ENCODE assay signal across 26 mouse cellular contexts in genomic region chr4:76241140-76241539, GRCm38 (mm10).
DNase-seq lines count a peak whose midpoint lies in the region; ATAC-seq lines count a peak whose summit lies in the region.
"Had no signal": no experiment of that assay in that cellular context is flagged by ENCODE, and none has a peak within 500 bp of the region (broad histone marks: within the 10 kb centered on the region; RNA-seq: fewer than 3 reads in every experiment).

No protein-coding gene starts in this region.

- H3K4me1 ChIP-seq in forebrain, embryonic 14.5 days (ENCODE audit: control insufficient read depth, insufficient read depth, low read length): peaks cover 9% of the 10 kb centered on the region; the same call in 1 of the 2 replicates
- H3K4me1 ChIP-seq in forebrain, embryonic 11.5 days (replicated peaks; ENCODE audit: control insufficient read depth, insufficient read depth, low read length): 0 out of 2 replicates have a peak, but pooled peaks cover 6% of the 10 kb centered on the region
- peaks cover 40% of the 10 kb centered on the region for H3K4me1 ChIP-seq in hindbrain, embryonic 13.5 days (replicated peaks)
- peaks cover 15% of the 10 kb centered on the region for H3K4me1 ChIP-seq in hindbrain, embryonic 16.5 days (ENCODE audit: control insufficient read depth, insufficient read depth, low read depth, low read length)
- H3K4me1 ChIP-seq in neural tube, embryonic 12.5 days: peaks cover 30% of the 10 kb centered on the region
- peaks cover 25% of the 10 kb centered on the region for H3K4me1 ChIP-seq in neural tube, embryonic 14.5 days (ENCODE audit: control insufficient read depth, insufficient read depth, low read length)
- H3K4me1 ChIP-seq: embryonic facial prominence, embryonic 10.5 days; limb, embryonic 15.5 days; lung, embryonic 15.5 days had no signal

- H3K9ac ChIP-seq in forebrain, embryonic 14.5 days (ENCODE audit: low read length): no peak overlapping the region
- H3K9ac ChIP-seq in forebrain, embryonic 11.5 days (ENCODE audit: low read length): no peak overlapping the region
- H3K9ac ChIP-seq in hindbrain, embryonic 13.5 days: no peak overlapping the region
- no peak overlapping the region for H3K9ac ChIP-seq in hindbrain, embryonic 16.5 days (ENCODE audit: low read depth, low read length)
- no peak overlapping the region for H3K9ac ChIP-seq in neural tube, embryonic 12.5 days
- no peak overlapping the region for H3K9ac ChIP-seq in neural tube, embryonic 14.5 days (replicated peaks; ENCODE audit: low read depth, low read length)
- H3K9ac ChIP-seq: limb, embryonic 15.5 days; liver, embryonic 14.5 days; lung, embryonic 15.5 days had no signal

- H3K4me2 ChIP-seq in forebrain, embryonic 14.5 days (ENCODE audit: low read length): no peak overlapping the region
- H3K4me2 ChIP-seq in forebrain, embryonic 11.5 days (ENCODE audit: low read depth, low read length, severe bottlenecking): no peak overlapping the region
- no peak overlapping the region for H3K4me2 ChIP-seq in hindbrain, embryonic 13.5 days
- no peak overlapping the region for H3K4me2 ChIP-seq in hindbrain, embryonic 16.5 days (ENCODE audit: low read length)
- no peak overlapping the region for H3K4me2 ChIP-seq in neural tube, embryonic 12.5 days (replicated peaks)
- no peak overlapping the region for H3K4me2 ChIP-seq in neural tube, embryonic 14.5 days (ENCODE audit: low read depth, low read length)
- H3K4me2 ChIP-seq: limb, embryonic 15.5 days; lung, embryonic 15.5 days had no signal

- no peak overlapping the region for H3K27ac ChIP-seq in forebrain, embryonic 14.5 days (ENCODE audit: low read depth, low read length)
- no peak overlapping the region for H3K27ac ChIP-seq in forebrain, embryonic 11.5 days (ENCODE audit: low read depth, low read length)
- H3K27ac ChIP-seq in hindbrain, embryonic 13.5 days: peak overlapping the region; percentile 42; the same call in 1 of the 2 replicates
- no peak overlapping the region for H3K27ac ChIP-seq in hindbrain, embryonic 16.5 days (ENCODE audit: low read depth, low read length)
- no peak overlapping the region for H3K27ac ChIP-seq in neural tube, embryonic 12.5 days
- H3K27ac ChIP-seq in neural tube, embryonic 14.5 days (ENCODE audit: low read depth, low read length): no peak overlapping the region; the same call in 1 of the 2 replicates
- H3K27ac ChIP-seq: embryonic facial prominence, embryonic 10.5 days; heart, embryonic 10.5 days; kidney, postnatal 0 days; limb, embryonic 15.5 days; liver, embryonic 14.5 days; lung, embryonic 15.5 days had no signal

- no peak for ATAC-seq in forebrain, embryonic 14.5 days
- ATAC-seq in forebrain, embryonic 11.5 days (replicated peaks; ENCODE audit: low FRiP score): no peak
- ATAC-seq in hindbrain, embryonic 13.5 days (ENCODE audit: low FRiP score): no peak
- ATAC-seq in hindbrain, embryonic 16.5 days: no peak
- 0 out of 2 replicates have a peak, but pooled peaks have one; percentile 8 for ATAC-seq in neural tube, embryonic 12.5 days (ENCODE audit: low FRiP score, low read depth)
- ATAC-seq in neural tube, embryonic 14.5 days (ENCODE audit: low read depth): peak; percentile 18; the same call in 1 of the 2 replicates

- no peaks in the 10 kb centered on the region for H3K27me3 ChIP-seq in forebrain, embryonic 14.5 days (replicated peaks; ENCODE audit: control insufficient read depth, insufficient read depth, low read length)
- no peaks in the 10 kb centered on the region for H3K27me3 ChIP-seq in forebrain, embryonic 11.5 days (ENCODE audit: control insufficient read depth, insufficient read depth, low read length)
- no peaks in the 10 kb centered on the region for H3K27me3 ChIP-seq in hindbrain, embryonic 13.5 days
- no peaks in the 10 kb centered on the region for H3K27me3 ChIP-seq in hindbrain, embryonic 16.5 days (replicated peaks; ENCODE audit: control insufficient read depth, insufficient read depth, low read length)
- H3K27me3 ChIP-seq in neural tube, embryonic 12.5 days (replicated peaks): no peaks in the 10 kb centered on the region
- no peaks in the 10 kb centered on the region for H3K27me3 ChIP-seq in neural tube, embryonic 14.5 days (ENCODE audit: control insufficient read depth, insufficient read depth, low read length)
- H3K27me3 ChIP-seq: limb, embryonic 15.5 days; lung, embryonic 15.5 days had no signal

- H3K36me3 ChIP-seq in forebrain, embryonic 14.5 days (ENCODE audit: control insufficient read depth, insufficient read depth, low read length): no peaks in the 10 kb centered on the region
- no peaks in the 10 kb centered on the region for H3K36me3 ChIP-seq in forebrain, embryonic 11.5 days (ENCODE audit: control insufficient read depth, insufficient read depth, low read length)
- H3K36me3 ChIP-seq in hindbrain, embryonic 13.5 days: 0 out of 2 replicates have a peak, but pooled peaks cover 2% of the 10 kb centered on the region
- H3K36me3 ChIP-seq in hindbrain, embryonic 16.5 days (ENCODE audit: control insufficient read depth, insufficient read depth, low read length): no peaks in the 10 kb centered on the region
- no peaks in the 10 kb centered on the region for H3K36me3 ChIP-seq in neural tube, embryonic 12.5 days
- H3K36me3 ChIP-seq in neural tube, embryonic 14.5 days (ENCODE audit: control insufficient read depth, insufficient read depth, low read length): no peaks in the 10 kb centered on the region
- H3K36me3 ChIP-seq: embryonic facial prominence, embryonic 10.5 days; limb, embryonic 15.5 days; lung, embryonic 15.5 days had no signal

- H3K4me3 ChIP-seq in forebrain, embryonic 14.5 days (ENCODE audit: low read depth, low read length): no peak overlapping the region
- no peak overlapping the region for H3K4me3 ChIP-seq in forebrain, embryonic 11.5 days (ENCODE audit: low read depth, low read length)
- H3K4me3 ChIP-seq in hindbrain, embryonic 13.5 days: no peak overlapping the region
- no peak overlapping the region for H3K4me3 ChIP-seq in hindbrain, embryonic 16.5 days (ENCODE audit: low read length)
- no peak overlapping the region for H3K4me3 ChIP-seq in neural tube, embryonic 12.5 days
- no peak overlapping the region for H3K4me3 ChIP-seq in neural tube, embryonic 14.5 days (ENCODE audit: low read depth, low read length)
- H3K4me3 ChIP-seq: embryonic facial prominence, embryonic 10.5 days; heart, embryonic 10.5 days; limb, embryonic 15.5 days; lung, embryonic 15.5 days; myocyte had no signal

- peak; percentile 14 for DNase-seq in forebrain, embryonic 14.5 days (ENCODE audit: low spot score)
- no peak for DNase-seq in forebrain, embryonic 11.5 days (ENCODE audit: low spot score)
- no peak for DNase-seq in neural tube, embryonic 10.5 days (ENCODE audit: extremely low spot score, low spot score)
- no peak for DNase-seq in ovary, postnatal 36 days (ENCODE audit: low spot score)
- DNase-seq: adrenal gland, postnatal 36 days; cerebellum, adult 11 months; cerebellum, postnatal 10 days; gastrocnemius, postnatal 36 days; kidney, adult 2 months; left cerebral cortex, postnatal 4 days; lung, postnatal 4 days; midbrain, embryonic 14.5 days; right cerebral cortex, adult 18-20 months; right cerebral cortex, postnatal 4 days; thymus, postnatal 25 days had no signal

- 46% methylated on average over 3 of the region's 3 CpGs for WGBS in forebrain, embryonic 14.5 days
- WGBS in forebrain, embryonic 11.5 days: 86% methylated on average over 3 of the region's 3 CpGs
- 48% methylated on average over 3 of the region's 3 CpGs for WGBS in hindbrain, embryonic 13.5 days
- WGBS in hindbrain, embryonic 16.5 days: 48% methylated on average over 3 of the region's 3 CpGs
- WGBS in neural tube, embryonic 12.5 days: 23% methylated on average over 3 of the region's 3 CpGs
- 17% methylated on average over 3 of the region's 3 CpGs for WGBS in neural tube, embryonic 14.5 days

- H3K9me3 ChIP-seq in forebrain, embryonic 14.5 days (replicated peaks; ENCODE audit: control insufficient read depth, low read length): no peaks in the 10 kb centered on the region
- no peaks in the 10 kb centered on the region for H3K9me3 ChIP-seq in forebrain, embryonic 11.5 days (ENCODE audit: control insufficient read depth, low read length)
- H3K9me3 ChIP-seq in hindbrain, embryonic 13.5 days: no peaks in the 10 kb centered on the region
- no peaks in the 10 kb centered on the region for H3K9me3 ChIP-seq in hindbrain, embryonic 16.5 days (ENCODE audit: control insufficient read depth, low read length)
- H3K9me3 ChIP-seq in neural tube, embryonic 12.5 days: no peaks in the 10 kb centered on the region
- H3K9me3 ChIP-seq in neural tube, embryonic 14.5 days (ENCODE audit: control insufficient read depth, low read length): no peaks in the 10 kb centered on the region
- H3K9me3 ChIP-seq: embryonic facial prominence, embryonic 10.5 days; heart, embryonic 10.5 days; limb, embryonic 15.5 days; lung, embryonic 15.5 days had no signal

Comparison
In these comparisons a context has a peak if more than half of its experiments do, and no peak if none do; other contexts are left out.
1. ATAC-seq: peak in neural tube, embryonic 12.5 days (single experiment) and neural tube, embryonic 14.5 days (single experiment); none in forebrain, embryonic 14.5 days (single experiment), forebrain, embryonic 11.5 days (single experiment), hindbrain, embryonic 13.5 days (single experiment) and hindbrain, embryonic 16.5 days (single experiment).